Mouse (Mus musculus) left cerebral cortex, adult 2 months (tissue): ENCODE measurements around the gene Sh3bgrl2. TPM values are rescaled to one million over a fixed set of nuclear protein-coding genes. Genes with fewer than 3 reads are reported as not detected.
"Not testable (repeated sequence)": the region's sequence is repeated elsewhere in the genome, so short reads cannot be mapped to it uniquely, and the experiment has no call there.

Experiments
- DNase-seq, 2 experiments: peaks; one replicate each; pipeline ENCODE4 v3.0.0; 2021 to 2022; ENCODE audit warnings: low spot score in 2 of 2, mixed read lengths in 1 of 2; ENCODE audit errors: extremely low spot score in 1 of 2
- H3K27ac ChIP-seq: fragments of 200-600 bp; 2 replicates; pipeline ENCODE4 v1.8.1; 2022
- H3K4me3 ChIP-seq: fragments of 200-600 bp; 2 replicates; pipeline ENCODE4 v1.8.1; 2022
- CTCF ChIP-seq: fragments of 200-600 bp; IDR thresholded peaks from 2 replicates; pipeline ENCODE4 v1.8.1; 2022; ENCODE audit warnings: antibody characterized with exemption, mild to moderate bottlenecking, moderate library complexity
- intact Hi-C: fragments of 180-260 bp; cut with DNase I; formaldehyde crosslinking; loops from one replicate; pipeline ENCODE4 v1.15.1; 2025
- long read RNA-seq, 2 experiments: library from polyadenylated mRNA; stranded (forward); transcript quantifications; one replicate each; pipeline ENCODE4 v2.0.0; 2021; ENCODE audit warnings: borderline mapping rate in 2 of 2
- total RNA-seq, 2 experiments: library from RNA; stranded (reverse); gene quantifications; 2 replicates each; pipeline ENCODE4 v1.2.3; 2021

The Sh3bgrl2 gene
- total RNA-seq: 10 to 100 TPM; 30.7 to 36.1 TPM
- long read RNA-seq, experiment 1, full-length matches to known transcripts: 42 of 49 reads
- long read RNA-seq, experiment 1, partial matches to known transcripts: 0 of 49 reads
- long read RNA-seq, experiment 1, other reads (novel, unspliced or antisense): 7 of 49 reads
- long read RNA-seq, experiment 2, full-length matches to known transcripts: 35 of 40 reads
- long read RNA-seq, experiment 2, partial matches to known transcripts: 1 of 40 reads
- long read RNA-seq, experiment 2, other reads (novel, unspliced or antisense): 4 of 40 reads

- DNase-seq: peak; percentile 84 to 91
- Histone ChIP-seq H3K4me3 (peak within 1 kb of the TSS; percentile 68), H3K27ac (peak within 1 kb of the TSS; percentile 87)
- intact Hi-C loops: loop anchor here (2.0 to 5.0 kb wide), 3 partner anchors 51 to 571 kb away; partner anchors contain the start of genes Lca5 and Phip
- no peak for TF ChIP-seq CTCF
These were observed at the start of gene Sh3bgrl2 for GRCm38 (mm10) chr9:83547830-83548689. Sh3bgrl2 (plus strand) TSS chr9:83548327.

GRCm38 (mm10) chr9:83519081-83519480 lies 29.0 kb upstream of the Sh3bgrl2 start:
- H3K4me3 ChIP-seq, DNase-seq, intact Hi-C loops, H3K27ac ChIP-seq: not testable (repeated sequence)

GRCm38 (mm10) chr9:83519510-83520155 lies 28.5 kb upstream of the Sh3bgrl2 start:
- Histone ChIP-seq H3K27ac (no peak overlapping the region), H3K4me3 (no peak overlapping the region)
- TF ChIP-seq CTCF: no peak
- intact Hi-C loops: no loop called here
- DNase-seq: no peak

- H3K4me3 ChIP-seq: no peak overlapping the region
- DNase-seq: no peak
- intact Hi-C loops: no loop called here
- H3K27ac ChIP-seq: no peak overlapping the region
- no peak for TF ChIP-seq CTCF
These were observed 20.6 kb upstream of the Sh3bgrl2 start for GRCm38 (mm10) chr9:83527341-83528060.

- Histone ChIP-seq H3K27ac (no peak overlapping the region), H3K4me3 (no peak overlapping the region)
- no peak for TF ChIP-seq CTCF
- no peak for DNase-seq
- intact Hi-C loops: no loop called here
These were observed 14.9 kb upstream of the Sh3bgrl2 start for GRCm38 (mm10) chr9:83533044-83533769.

GRCm38 (mm10) chr9:83536959-83537358 lies 11.2 kb upstream of the Sh3bgrl2 start:
- intact Hi-C loops: no loop called here
- no peak for TF ChIP-seq CTCF
- no peak overlapping the region for H3K27ac ChIP-seq
- DNase-seq: no peak
- H3K4me3 ChIP-seq: no peak overlapping the region

- Histone ChIP-seq H3K4me3 (no peak overlapping the region), H3K27ac (no peak overlapping the region)
- TF ChIP-seq CTCF: no peak
- intact Hi-C loops: no loop called here
- DNase-seq: no peak
These were observed 10.6 kb upstream of the Sh3bgrl2 start for GRCm38 (mm10) chr9:83537510-83537909.

GRCm38 (mm10) chr9:83537921-83538536 lies 10.1 kb upstream of the Sh3bgrl2 start:
- DNase-seq: no peak
- intact Hi-C loops: no loop called here
- no peak overlapping the region for H3K27ac ChIP-seq
- TF ChIP-seq CTCF: no peak
- H3K4me3 ChIP-seq: no peak overlapping the region

GRCm38 (mm10) chr9:83539809-83540491 lies 8.2 kb upstream of the Sh3bgrl2 start:
- Histone ChIP-seq H3K4me3 (no peak overlapping the region), H3K27ac (no peak overlapping the region)
- DNase-seq: no peak
- intact Hi-C loops: no loop called here
- TF ChIP-seq CTCF: no peak

GRCm38 (mm10) chr9:83540492-83540857 lies 7.7 kb upstream of the Sh3bgrl2 start:
- intact Hi-C loops: no loop called here
- TF ChIP-seq CTCF: no peak
- no peak for DNase-seq
- no peak overlapping the region for H3K4me3 ChIP-seq
- no peak overlapping the region for H3K27ac ChIP-seq
